Comparison of ENCODE assay signal across 12 mouse cellular contexts in the genomic region with DNA sequence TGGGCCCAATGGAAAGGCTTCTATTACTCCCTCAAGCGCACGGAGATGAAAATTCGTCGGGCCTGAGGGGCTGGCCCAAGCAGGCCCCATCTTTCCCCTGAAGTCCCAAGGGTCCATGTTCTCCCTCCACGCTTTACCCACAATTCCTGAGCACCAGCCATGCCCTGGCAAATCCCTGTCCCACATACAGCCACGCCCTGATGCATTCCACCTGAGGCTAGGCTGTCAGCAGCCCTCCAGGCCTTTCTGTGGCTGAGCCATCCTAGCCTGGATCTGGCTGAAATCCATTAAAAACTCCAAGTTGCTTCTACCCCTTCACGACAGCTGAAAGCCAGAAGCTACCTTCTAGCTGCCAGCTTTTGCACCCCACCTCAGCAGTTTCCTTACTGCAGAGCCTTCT. TPM values are rescaled to one million over a fixed set of nuclear protein-coding genes. Genes with fewer than 3 reads are reported as not detected.
DNase-seq lines count a peak whose midpoint lies in the region; ATAC-seq lines count a peak whose summit lies in the region.
"Had no signal": no experiment of that assay in that cellular context is flagged by ENCODE, and none has a peak within 500 bp of the region (broad histone marks: within the 10 kb centered on the region; RNA-seq: fewer than 3 reads in every experiment).

No protein-coding gene starts in this region.

- H3K4me2 ChIP-seq in kidney, embryonic 15.5 days = no peak overlapping the region
- no peak overlapping the region for H3K4me2 ChIP-seq in forebrain, embryonic 15.5 days (replicated peaks)
- H3K4me2 ChIP-seq in neural tube, embryonic 14.5 days (ENCODE audit: low read depth, low read length) = no peak overlapping the region
- H3K4me2 ChIP-seq: liver, embryonic 11.5 days had no signal

- no peak overlapping the region for H3K4me3 ChIP-seq in kidney, embryonic 15.5 days (replicated peaks)
- H3K4me3 ChIP-seq in forebrain, embryonic 15.5 days = no peak overlapping the region
- H3K4me3 ChIP-seq in neural tube, embryonic 14.5 days (ENCODE audit: low read depth, low read length) = no peak overlapping the region
- H3K4me3 ChIP-seq: megakaryocyte, embryonic 14.5 days had no signal

- no peak overlapping the region for H3K9ac ChIP-seq in kidney, embryonic 15.5 days
- no peak overlapping the region for H3K9ac ChIP-seq in forebrain, embryonic 15.5 days (replicated peaks)
- H3K9ac ChIP-seq in neural tube, embryonic 14.5 days (replicated peaks; ENCODE audit: low read depth, low read length) = no peak overlapping the region

- no peaks in the 10 kb centered on the region for H3K27me3 ChIP-seq in kidney, embryonic 15.5 days
- no peaks in the 10 kb centered on the region for H3K27me3 ChIP-seq in forebrain, embryonic 15.5 days
- no peaks in the 10 kb centered on the region for H3K27me3 ChIP-seq in neural tube, embryonic 14.5 days (ENCODE audit: control insufficient read depth, insufficient read depth, low read length)

- DNase-seq in cerebellum, adult 9-11 months = peak; percentile 49
- no peak for DNase-seq in cerebellum, postnatal 36 days
- no peak for DNase-seq in kidney, postnatal 25 days
- no peak for DNase-seq in right cerebral cortex, adult 18-20 months

- WGBS in kidney, embryonic 15.5 days = 87% methylated on average over 7 of the region's 7 CpGs
- 85% methylated on average over 7 of the region's 7 CpGs for WGBS in forebrain, embryonic 15.5 days
- 76% methylated on average over 7 of the region's 7 CpGs for WGBS in neural tube, embryonic 14.5 days

- ATAC-seq in kidney, embryonic 15.5 days (replicated peaks; ENCODE audit: low FRiP score) = no peak
- ATAC-seq in forebrain, embryonic 15.5 days (replicated peaks) = no peak
- ATAC-seq in neural tube, embryonic 14.5 days (ENCODE audit: low read depth) = no peak
- ATAC-seq in frontal cortex, adult (ENCODE audit: low TSS enrichment) = no peak
- ATAC-seq: intestine, postnatal 0 days had no signal

- peaks cover 53% of the 10 kb centered on the region for H3K36me3 ChIP-seq in kidney, embryonic 15.5 days
- peaks cover 45% of the 10 kb centered on the region for H3K36me3 ChIP-seq in forebrain, embryonic 15.5 days
- H3K36me3 ChIP-seq in neural tube, embryonic 14.5 days (ENCODE audit: control insufficient read depth, insufficient read depth, low read length) = peaks cover 31% of the 10 kb centered on the region

- peak overlapping the region; percentile 97; the same call in 1 of the 2 replicates for H3K27ac ChIP-seq in kidney, embryonic 15.5 days
- H3K27ac ChIP-seq in forebrain, embryonic 15.5 days (replicated peaks) = peak overlapping the region; percentile 97
- H3K27ac ChIP-seq in neural tube, embryonic 14.5 days (ENCODE audit: low read depth, low read length) = peak overlapping the region; percentile 48; the same call in 1 of the 2 replicates

- peaks cover 73% of the 10 kb centered on the region for H3K4me1 ChIP-seq in kidney, embryonic 15.5 days
- peaks cover 91% of the 10 kb centered on the region for H3K4me1 ChIP-seq in forebrain, embryonic 15.5 days
- peaks cover 25% of the 10 kb centered on the region for H3K4me1 ChIP-seq in neural tube, embryonic 14.5 days (ENCODE audit: control insufficient read depth, insufficient read depth, low read length)

- no peaks in the 10 kb centered on the region for H3K9me3 ChIP-seq in kidney, embryonic 15.5 days (replicated peaks)
- H3K9me3 ChIP-seq in forebrain, embryonic 15.5 days = no peaks in the 10 kb centered on the region
- H3K9me3 ChIP-seq in neural tube, embryonic 14.5 days (ENCODE audit: control insufficient read depth, low read length) = no peaks in the 10 kb centered on the region
- H3K9me3 ChIP-seq: G1E; megakaryocyte, embryonic 14.5 days had no signal

RNA-seq across cellular contexts. Expression of a gene that starts 2.7 kb away (rescaled TPM):
- polyA plus RNA-seq in kidney, embryonic 15.5 days (2015; fragmentation: Nextera tagmentation; extraction: Ambion mirVana) = 141 and 161 TPM in 2 replicates
- polyA plus RNA-seq in forebrain, embryonic 15.5 days (2015; fragmentation: Nextera tagmentation; extraction: Ambion mirVana) = 50.5 and 59.5 TPM in 2 replicates
- polyA plus RNA-seq in neural tube, embryonic 14.5 days (2014; fragmentation: Nextera tagmentation; extraction: Ambion mirVana) = 6.1 and 52.7 TPM in 2 replicates
- polyA plus RNA-seq: G1E had no signal

RNA-seq across cellular contexts. Expression of a gene that starts 6.3 kb away (rescaled TPM):
- polyA plus RNA-seq in kidney, embryonic 15.5 days (2015; fragmentation: Nextera tagmentation; extraction: Ambion mirVana) = 54.1 and 63.6 TPM in 2 replicates
- polyA plus RNA-seq in forebrain, embryonic 15.5 days (2015; fragmentation: Nextera tagmentation; extraction: Ambion mirVana) = 109 and 117 TPM in 2 replicates
- polyA plus RNA-seq in neural tube, embryonic 14.5 days (2014; fragmentation: Nextera tagmentation; extraction: Ambion mirVana) = 52.8 and 65.7 TPM in 2 replicates

RNA-seq across cellular contexts. Expression of a gene that starts 17.0 kb away (rescaled TPM):
- 42.6 and 45.2 TPM in 2 replicates for polyA plus RNA-seq in kidney, embryonic 15.5 days (2015; fragmentation: Nextera tagmentation; extraction: Ambion mirVana)
- polyA plus RNA-seq in forebrain, embryonic 15.5 days (2015; fragmentation: Nextera tagmentation; extraction: Ambion mirVana) = 38.8 and 42.8 TPM in 2 replicates
- 35.6 and 36.9 TPM in 2 replicates for polyA plus RNA-seq in neural tube, embryonic 14.5 days (2014; fragmentation: Nextera tagmentation; extraction: Ambion mirVana)

RNA-seq across cellular contexts. Expression of a gene that starts 34.0 kb away (rescaled TPM):
- 0.30 and 1.1 TPM in 2 replicates for polyA plus RNA-seq in kidney, embryonic 15.5 days (2015; fragmentation: Nextera tagmentation; extraction: Ambion mirVana)
- 22.4 and 24.2 TPM in 2 replicates for polyA plus RNA-seq in forebrain, embryonic 15.5 days (2015; fragmentation: Nextera tagmentation; extraction: Ambion mirVana)
- 7.2 and 9.3 TPM in 2 replicates for polyA plus RNA-seq in neural tube, embryonic 14.5 days (2014; fragmentation: Nextera tagmentation; extraction: Ambion mirVana)
- polyA plus RNA-seq: G1E had no signal
